Mouse (Mus musculus) hematopoietic stem cell, adult 5-6 weeks (primary cell): ENCODE data around the gene Hdgfl3. TPM values are rescaled to one million over a fixed set of nuclear protein-coding genes. Genes with fewer than 3 reads are reported as not detected.

ENCODE experiments used
- ATAC-seq, 2 experiments: fragments of 125-278 bp in 1 of 2; replicated peaks in 1 of 2; 2 replicates each; pipeline ENCODE4 v1.8.0; 2016 to 2017; ENCODE audit warnings: inconsistent platforms in 2 of 2, mild to moderate bottlenecking in 2 of 2, moderate number of reproducible peaks in 2 of 2, low read depth in 1 of 2, moderate TSS enrichment in 1 of 2; ENCODE audit not compliant: low FRiP score in 2 of 2, poor library complexity in 2 of 2, severe bottlenecking in 2 of 2, insufficient read depth in 1 of 2, low TSS enrichment in 1 of 2
- total RNA-seq: library from RNA; stranded (forward); fragments of 172-1452, 232-1000 nt; gene quantifications from 2 replicates; pipeline ENCODE4 v1.2.3, GENCODE M21; 2017

Hdgfl3 gene
- total RNA-seq, 1 experiment from 2014 or later: 27.3 TPM

- peak; percentile 64 to 75; a peak in 3 of 4 replicates for ATAC-seq
These were observed 12.8 kb downstream of the Hdgfl3 start for GRCm38 (mm10) chr7:81921379-81921952.

GRCm38 (mm10) chr7:81920314-81920713 is 14.0 kb downstream of the Hdgfl3 start:
- ATAC-seq: no peak

DNA sequence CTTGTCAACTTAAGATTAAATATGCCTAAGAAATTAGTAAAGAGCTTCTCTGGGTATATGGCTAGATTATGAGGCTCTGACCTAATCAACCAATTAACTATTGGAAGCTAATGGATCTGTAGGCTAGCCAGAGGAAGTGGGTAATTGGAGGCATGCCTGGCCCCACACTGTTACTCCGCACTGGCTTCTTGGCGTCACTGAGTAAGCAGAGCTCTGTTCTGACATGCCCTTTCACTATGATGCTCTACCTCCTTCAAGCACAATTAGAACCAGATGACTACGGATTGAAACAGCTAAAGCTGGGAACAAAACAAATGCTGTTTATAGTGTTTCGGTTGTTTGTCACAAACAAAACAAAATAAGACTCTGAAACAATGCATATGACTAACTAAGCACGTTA is 16.0 kb downstream of the Hdgfl3 start:
- ATAC-seq: no peak

- ATAC-seq: no peak
These were observed 29.3 kb downstream of the Hdgfl3 start for GRCm38 (mm10) chr7:81904926-81905325.

GRCm38 (mm10) chr7:81904094-81904493 is 30.2 kb downstream of the Hdgfl3 start:
- no peak for ATAC-seq

DNA sequence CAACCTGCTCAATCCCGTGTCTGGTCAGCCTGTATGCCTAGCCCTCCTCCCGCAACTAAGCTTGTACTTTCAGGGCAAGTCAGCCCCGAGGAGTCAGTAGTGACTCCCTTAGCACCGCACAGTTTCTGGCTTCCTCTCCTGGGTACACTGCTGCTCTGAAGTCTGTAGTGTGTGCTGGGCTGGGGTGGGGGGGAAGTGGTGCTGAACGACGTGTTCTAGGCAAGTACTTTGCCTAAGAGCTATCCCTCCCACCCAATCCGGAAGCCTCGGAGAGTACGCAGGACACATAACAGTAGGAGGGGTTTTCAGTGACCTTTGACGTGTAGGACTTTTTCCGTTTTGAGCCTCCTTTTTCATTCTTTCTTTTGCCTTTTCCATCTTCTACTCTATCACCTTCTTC is 34.9 kb downstream of the Hdgfl3 start:
- ATAC-seq: no peak

DNA sequence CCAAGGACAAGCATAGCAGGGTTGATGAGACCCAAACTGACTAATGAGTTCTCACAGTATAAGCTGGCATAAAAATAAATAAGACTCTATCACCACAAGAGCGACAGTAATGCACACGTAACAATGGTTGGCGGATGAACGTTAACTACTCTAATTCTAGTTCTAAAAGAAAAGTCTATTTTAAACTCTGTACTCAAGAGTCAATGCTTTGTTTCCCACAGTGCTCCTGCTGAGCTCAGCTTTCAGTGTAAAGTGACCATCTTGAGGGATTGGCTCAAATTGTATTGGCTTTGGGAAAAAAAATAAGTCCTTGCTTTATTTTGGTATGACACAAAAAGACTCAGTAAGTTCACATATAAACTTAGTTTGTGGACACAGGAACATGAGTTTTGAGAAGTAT is 49.1 kb downstream of the Hdgfl3 start:
- ATAC-seq: no peak

- no peak for ATAC-seq
These were observed 52.7 kb downstream of the Hdgfl3 start for GRCm38 (mm10) chr7:81881600-81881999.

DNA sequence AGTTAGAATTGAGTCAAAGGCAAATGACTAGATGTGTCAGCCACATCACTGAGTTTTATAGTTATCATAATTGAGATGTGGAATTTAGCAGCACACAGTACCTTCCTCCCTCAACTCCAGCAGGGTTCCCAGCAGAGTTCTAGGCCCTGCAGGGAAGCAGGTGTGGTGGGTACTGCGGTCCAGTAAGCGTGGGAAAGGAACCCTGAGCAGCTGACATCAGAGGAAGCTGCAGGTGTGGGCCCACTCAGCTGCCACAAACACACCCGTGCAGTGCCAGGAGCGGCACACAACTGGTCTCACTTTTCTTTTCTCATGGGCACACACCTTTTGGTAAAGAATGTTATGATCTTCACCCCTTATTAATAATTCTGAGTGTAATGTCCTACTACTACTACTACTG is 53.5 kb downstream of the Hdgfl3 start:
- ATAC-seq: no peak

GRCm38 (mm10) chr7:81880286-81880685 is 54.0 kb downstream of the Hdgfl3 start:
- ATAC-seq: no peak

DNA sequence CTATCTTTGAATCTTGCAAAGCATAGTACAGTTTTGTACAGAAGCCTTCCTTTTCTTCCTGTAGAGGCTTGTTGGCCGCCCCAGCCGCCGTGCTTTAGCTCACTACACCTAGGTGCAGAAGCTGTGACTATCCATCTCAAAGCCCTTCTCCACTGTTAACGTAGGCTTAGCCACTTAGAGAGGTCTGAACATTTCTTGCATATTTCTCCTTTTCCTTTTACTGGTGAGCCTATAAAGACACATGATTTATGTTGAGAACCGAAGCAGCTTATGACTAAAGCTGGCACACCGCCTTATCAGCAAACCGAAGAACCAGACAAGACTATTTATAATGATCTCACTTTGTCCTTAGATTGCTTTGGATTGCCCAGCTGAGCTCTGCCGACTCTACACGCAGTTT is 58.9 kb downstream of the Hdgfl3 start:
- ATAC-seq: no peak

GRCm38 (mm10) chr7:81874636-81875035 is 59.6 kb downstream of the Hdgfl3 start:
- ATAC-seq: no peak

GRCm38 (mm10) chr7:81873807-81874206 is 60.5 kb downstream of the Hdgfl3 start:
- no peak for ATAC-seq

- ATAC-seq: no peak
These were observed 61.7 kb downstream of the Hdgfl3 start for GRCm38 (mm10) chr7:81872493-81873013.

- peak; percentile 75 to 76 for ATAC-seq
These were observed 66.1 kb downstream of the Hdgfl3 start for GRCm38 (mm10) chr7:81868158-81868557.

- ATAC-seq: no peak
These were observed 66.9 kb downstream of the Hdgfl3 start for GRCm38 (mm10) chr7:81867231-81867930.

- no peak for ATAC-seq
These were observed 68.3 kb downstream of the Hdgfl3 start for GRCm38 (mm10) chr7:81865937-81866336.

- no peak for ATAC-seq
These were observed 69.7 kb downstream of the Hdgfl3 start for GRCm38 (mm10) chr7:81864552-81864951.
